Mouse (Mus musculus) c-Kit-positive CD71-negative TER-119-negative erythroid progenitor cells, embryonic 14.5 days (primary cell): ENCODE results near the gene Tubb3.
"Not testable (repeated sequence)": the region's sequence is repeated elsewhere in the genome, so short reads cannot be mapped to it uniquely, and the experiment has no call there.

Experiments
- DNase-seq: peaks from one replicate; pipeline ENCODE4 v3.0.0-alpha.2; 2013; ENCODE audit warnings: low read depth

Tubb3 gene

DNA sequence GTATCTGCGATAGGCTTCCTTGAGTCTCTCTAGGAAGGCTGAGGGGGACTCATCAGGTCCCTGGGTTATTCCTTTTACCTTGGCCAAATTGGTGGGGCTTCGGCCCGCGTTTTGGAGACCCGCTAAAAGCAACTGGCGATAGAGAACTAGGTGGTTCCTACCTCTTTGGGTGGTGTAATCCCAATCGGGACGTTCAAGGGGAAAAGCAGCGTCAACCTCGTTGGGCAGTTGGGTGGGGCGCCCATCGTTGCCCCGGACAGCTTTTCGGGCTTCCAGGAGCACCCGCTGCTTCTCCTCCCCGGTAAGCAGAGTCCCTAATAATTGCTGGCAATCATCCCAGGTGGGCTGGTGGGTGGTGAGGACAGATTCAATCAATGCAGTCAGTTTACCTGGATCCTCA is 21.2 kb downstream of the Tubb3 start:
- no peak for DNase-seq

DNA sequence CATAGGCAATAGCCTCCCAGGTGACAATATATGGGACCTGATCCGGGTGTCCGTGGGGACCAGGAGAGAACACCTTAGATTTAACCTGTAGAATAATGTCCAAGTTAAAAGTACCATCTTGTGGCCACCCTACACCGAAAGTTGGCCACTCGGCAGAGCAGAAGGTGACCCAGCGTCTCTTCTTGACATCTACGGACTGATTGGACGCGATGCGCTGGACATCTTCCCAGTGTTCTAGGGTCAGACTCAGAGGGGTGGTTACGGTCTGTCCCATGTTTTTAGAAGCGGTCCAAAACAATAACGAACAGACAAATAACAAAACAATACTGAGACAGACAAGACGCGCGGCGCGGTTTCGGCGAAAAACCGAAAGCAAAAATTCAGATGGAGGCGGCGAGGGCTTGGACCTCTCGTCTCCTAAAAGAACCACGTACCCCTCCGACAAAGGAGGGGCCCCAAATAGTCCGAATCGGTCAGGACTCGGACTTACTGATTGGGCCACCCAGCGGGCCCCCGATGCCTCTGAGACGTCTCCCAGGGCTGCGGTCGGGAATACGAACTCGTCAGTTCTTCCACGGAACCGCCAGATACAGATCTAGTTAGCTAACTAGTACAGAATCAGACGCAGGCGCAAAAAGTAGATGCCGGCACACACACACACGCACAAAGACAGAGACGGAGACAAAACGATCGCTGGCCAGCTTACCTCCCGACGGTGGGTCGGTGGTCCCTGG is 22.2 kb downstream of the Tubb3 start:
- DNase-seq: not testable (repeated sequence)

DNA sequence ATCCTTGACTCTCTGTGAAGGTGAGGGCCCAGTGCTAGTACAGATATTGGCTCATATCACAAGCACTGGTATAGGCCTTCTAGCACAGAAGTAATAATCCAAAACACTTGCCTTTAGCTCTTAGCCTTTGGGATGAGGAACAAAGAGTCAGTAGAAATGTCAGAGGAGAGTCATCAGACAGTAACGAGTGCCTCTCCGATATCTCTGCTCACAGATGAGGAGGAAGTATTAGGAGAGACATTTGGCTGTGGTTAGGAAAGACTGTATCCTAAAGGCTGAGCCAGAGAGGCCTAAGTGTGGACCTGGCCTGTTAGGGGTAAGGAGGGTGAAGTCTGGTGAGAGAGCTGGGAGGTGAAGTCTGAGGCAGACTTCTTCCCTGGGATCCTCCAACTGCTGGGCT is 30.6 kb downstream of the Tubb3 start:
- no peak for DNase-seq

DNA sequence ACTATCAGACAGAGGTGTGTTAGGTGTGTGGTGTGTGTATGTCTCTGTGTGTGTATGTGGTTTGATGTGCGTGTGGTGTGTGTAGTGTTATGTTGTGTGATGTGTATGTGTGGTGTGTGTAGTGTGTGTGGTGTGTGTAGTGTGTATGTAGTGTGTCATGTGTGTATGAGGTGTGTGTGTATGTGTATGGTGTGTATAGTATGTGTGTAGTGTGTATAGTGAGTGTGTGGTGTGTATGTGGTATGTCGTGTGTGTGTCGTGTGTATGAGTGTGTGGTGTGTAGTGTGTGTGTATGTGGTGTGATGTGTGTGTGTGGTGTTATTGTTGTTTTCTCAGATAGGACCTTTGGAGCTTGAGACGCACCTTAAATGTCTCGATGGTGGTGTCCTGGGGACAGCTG is 31.1 kb downstream of the Tubb3 start:
- DNase-seq: no peak

DNA sequence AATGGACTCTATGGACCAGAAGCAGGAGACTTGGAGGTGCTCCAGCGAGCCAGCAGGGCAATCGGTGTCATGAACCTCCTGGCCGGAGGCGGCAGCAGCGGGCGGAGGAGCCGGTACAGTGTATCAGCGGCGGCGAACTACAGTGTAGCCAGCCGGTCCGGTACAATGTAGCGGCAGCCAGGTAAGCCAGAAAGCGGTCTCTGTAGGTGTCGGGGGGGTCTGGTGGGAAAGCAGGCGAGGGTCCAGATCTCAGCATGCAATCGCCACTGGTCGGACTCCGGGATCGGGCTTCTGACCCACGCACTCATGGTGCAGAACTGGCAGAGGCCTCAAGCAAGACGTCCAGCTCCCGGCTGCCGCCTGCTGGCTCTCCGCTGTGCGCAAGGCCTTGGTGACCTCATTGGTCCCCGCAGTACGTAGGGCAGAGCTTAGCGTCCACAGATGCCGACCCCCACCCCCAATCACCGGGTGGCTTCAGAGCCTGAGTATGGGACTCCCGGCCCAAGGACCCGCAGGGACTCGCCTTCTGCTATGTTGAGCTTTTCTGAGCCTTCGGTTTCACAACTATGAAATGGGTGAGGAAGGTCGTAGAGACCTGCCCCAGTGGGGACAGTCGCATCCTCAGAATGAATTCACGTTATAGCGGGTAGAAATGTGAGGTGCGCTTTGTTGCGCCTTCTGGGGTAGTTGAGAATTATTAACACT is 31.8 kb downstream of the Tubb3 start:
- peak; percentile 84 for DNase-seq

DNA sequence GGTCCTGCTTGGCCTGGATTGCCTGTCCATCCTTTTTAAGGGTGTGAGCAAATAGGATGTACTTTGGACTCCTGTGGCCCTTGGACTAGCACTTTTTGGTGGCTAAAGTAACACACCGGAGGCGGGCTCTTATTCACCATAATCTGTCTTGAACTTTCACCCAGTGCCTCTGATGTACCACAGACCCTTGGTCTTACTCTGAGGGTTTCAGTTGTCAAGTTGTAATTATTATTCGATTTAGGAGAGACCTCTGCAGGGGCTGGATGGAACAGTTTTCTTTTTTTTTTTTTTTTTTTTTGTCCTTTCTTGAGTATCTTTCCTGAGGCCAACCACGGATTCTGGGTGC is 32.3 kb downstream of the Tubb3 start:
- no peak for DNase-seq

DNA sequence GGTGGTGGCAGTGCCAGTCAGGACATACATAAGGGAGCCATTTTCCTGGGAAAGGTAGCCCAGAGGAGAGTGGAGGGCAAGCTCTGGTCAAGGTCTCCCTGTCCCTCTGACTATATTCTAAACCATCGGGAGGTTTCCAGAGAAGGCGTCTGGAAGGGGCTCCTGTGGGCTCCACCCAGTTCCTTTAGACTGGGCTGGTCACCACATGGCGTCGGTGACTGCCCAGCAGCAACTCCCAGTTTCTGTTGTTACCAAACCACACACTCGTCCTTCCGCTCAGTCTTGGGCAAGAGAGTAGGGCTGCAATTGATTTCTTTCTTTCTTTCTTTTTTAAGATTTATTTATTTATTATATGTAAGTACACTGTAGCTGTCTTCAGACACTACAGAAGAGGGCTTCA is 32.9 kb downstream of the Tubb3 start:
- DNase-seq: no peak

DNA sequence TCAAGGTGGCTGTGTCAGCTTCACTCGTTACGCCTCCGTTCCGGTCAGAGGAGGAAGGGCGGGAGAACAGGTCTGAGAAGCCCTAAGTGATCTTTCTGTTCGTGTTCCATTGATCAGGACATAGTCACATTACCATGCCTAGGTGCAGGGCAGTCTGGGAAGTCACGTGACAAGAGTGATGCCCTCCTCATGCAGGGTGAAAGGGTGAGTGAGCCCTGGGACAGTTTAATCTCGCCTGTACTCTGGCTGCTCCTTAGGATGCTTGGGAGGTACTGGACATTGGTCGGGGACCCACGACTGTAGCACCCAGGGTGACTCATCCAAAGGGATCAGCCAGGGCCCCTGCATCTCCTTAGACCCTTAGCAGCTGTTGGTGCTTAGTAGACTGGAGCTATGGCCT is 34.8 kb downstream of the Tubb3 start:
- no peak for DNase-seq

DNA sequence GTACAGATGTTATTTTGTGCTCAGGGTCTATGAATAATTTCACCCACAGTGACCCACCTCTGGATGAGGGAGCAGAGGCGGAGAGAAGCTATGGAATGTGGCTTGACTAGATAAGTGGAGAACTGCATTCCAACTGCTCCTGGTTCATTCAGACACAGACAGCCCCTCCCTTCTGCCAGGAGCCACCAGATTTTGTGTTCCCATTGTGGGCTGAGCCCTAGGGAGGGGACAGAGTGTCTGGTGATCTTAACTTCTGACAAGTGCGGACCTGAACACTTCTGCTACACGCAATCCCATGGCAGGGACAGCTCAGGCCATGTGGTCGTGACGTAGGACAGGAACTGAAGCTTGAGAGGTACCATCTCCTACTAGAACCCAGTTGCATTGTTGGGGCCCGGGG is 35.6 kb downstream of the Tubb3 start:
- no peak for DNase-seq

DNA sequence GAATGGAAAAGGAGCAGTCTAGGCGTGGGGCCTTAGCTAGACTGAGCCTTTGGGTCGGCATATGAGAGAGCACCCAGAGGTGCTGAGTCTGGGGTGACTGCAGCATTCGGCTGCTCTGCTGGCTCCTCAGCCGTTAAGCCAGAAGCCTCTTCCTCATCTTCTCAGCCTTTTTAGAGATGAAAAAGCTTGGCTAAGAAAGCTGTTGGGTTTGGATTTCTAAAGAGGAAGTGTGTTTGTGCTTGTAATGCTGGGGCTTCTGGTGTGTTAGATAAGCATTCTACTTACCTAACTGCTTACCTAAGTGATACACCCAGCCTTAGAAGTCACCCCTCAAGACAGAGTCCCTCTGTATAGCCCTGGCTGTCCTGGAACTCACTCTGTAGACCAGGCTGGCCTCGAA is 39.6 kb downstream of the Tubb3 start:
- no peak for DNase-seq

DNA sequence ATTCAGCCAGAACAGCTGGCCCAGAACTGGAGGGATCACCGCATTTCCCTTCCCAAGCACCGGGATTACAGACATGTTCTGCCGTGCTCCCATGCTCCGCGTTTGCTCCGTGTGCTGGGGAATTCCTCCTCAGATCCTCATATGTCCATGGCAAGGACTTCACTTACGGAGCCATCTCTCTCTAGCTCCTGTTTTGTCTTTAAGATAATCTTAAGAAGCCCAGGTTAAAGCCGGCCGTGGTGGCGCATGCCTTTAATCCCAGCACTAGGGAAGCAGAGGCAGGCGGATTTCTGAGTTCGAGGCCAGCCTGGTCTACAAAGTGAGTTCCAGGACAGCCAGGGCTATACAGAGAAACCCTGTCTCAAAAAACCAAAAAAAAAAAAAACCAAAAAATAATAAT is 40.5 kb downstream of the Tubb3 start:
- DNase-seq: not testable (repeated sequence)

DNA sequence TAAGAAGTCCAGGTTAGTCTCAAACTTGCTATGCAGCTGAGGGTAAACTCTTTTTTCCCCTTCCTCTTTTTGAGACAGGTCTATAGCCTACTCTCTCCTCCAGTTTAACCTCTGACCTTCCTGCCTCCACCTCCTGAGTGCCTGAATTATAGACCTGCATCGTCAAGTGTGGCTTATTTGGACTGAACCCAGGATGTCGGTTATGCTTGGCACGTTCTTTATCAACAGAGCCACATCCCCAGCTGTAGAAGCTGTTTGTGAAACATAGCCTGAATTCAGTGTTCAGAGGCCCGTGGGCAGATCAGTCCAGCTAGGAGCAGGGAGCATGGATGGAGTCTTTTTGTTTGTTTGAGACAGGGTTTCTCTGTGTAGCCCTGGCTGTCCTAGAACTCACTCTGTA is 40.9 kb downstream of the Tubb3 start:
- DNase-seq: no peak

DNA sequence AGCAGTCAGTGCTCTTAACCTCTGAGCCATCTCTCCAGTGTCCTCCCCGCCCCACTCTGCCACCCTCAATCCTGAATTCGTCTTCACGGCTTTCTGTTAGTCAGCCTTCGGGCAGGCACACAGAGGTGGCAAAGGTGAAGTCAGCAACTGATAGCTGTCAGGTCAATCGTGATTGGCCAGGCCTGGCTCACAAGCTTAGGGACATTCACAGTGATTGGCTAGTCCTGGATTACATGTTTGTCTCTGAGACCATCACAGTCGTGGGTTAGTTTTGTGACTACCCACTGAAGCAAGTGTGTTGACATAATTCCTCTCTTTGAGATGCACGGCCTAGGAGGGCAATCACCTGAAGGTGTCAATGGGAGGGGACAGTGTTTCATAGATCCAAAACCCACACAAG is 42.1 kb downstream of the Tubb3 start:
- no peak for DNase-seq

DNA sequence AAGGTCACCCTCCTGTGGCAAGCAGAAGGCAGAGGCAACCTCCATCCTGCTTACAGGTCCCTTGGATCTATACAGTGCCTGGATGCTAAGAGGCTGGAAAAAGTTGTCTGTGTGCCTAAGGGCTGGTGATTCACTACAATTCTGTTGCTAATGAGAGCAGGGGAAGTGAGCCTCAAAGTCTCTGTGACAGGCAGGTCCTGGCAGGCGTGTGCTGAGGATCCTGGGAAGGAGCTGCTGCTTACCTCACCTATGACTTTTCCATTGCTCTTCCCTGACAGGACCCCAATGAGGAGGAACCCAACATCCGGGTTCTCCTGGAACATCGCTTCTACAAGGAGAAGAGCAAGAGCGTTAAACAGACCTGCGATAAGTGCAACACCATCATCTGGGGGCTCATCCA is 42.7 kb downstream of the Tubb3 start:
- DNase-seq: no peak

DNA sequence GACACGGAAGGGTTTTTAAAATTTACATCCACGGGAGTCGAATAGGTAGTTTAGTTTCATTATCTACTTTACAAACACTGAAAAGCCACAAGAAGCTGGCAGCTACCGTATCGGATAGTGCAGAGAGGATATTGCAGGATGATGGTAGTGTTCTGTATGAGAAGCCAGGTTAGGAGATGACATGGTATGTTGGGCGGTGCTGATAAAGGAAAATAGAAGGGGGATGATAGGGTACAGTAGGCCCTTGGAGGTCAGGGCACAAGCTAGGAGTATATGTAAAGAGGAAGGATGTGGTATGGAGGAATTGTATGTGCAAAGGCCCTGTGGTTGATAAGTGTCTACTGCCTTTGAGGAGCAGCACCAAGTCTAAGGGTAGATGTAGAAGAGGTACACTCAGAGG is 43.3 kb downstream of the Tubb3 start:
- DNase-seq: no peak

DNA sequence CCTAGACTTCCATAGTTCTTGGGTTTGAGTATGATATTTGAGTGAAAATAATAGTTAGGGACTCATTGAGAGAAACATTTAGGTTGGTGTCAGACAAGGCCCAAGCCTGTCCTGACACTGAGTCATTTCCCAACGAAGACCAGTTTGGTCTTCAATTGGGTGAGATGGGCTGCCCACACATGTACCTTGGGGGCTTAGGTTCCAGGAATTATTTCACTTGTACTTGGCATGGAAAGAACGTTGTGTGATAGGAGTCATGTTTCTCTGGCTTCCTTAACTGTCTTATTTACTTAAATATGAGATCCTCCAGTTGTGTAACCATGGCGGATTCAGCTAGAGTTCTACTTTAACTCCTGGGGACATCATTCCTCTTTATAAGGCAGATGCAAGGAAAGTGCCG is 52.4 kb downstream of the Tubb3 start:
- no peak for DNase-seq

DNA sequence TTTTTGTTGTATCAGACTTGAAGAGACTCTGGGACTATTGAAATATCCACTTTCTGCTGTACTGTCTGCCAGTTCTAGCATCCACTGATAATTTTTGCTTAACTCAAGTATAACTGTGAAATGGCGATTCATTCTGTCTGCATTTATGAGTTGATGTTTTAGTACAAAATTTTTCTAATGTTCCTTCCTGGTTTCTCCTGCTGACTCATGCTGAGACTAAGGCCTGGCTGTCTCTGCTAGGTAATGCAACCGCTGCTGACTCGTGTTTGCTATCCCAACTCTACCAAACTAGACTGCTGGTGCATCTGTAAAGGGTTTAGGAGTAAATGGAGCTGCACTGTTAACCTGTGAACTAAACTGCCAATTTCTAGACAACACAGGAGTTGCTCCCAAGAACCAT is 56.3 kb downstream of the Tubb3 start:
- no peak for DNase-seq
